Mouse (Mus musculus) layer of hippocampus, postnatal 10 days (tissue): ENCODE data around the gene Olfr222. TPM values are rescaled to one million over a fixed set of nuclear protein-coding genes. Genes with fewer than 3 reads are reported as not detected.
"Not testable (repeated sequence)": the region's sequence is repeated elsewhere in the genome, so short reads cannot be mapped to it uniquely, and the experiment has no call there.

Experiments used
- DNase-seq, 2 experiments: peaks; one replicate each; pipeline ENCODE4 v3.0.0; 2021; ENCODE audit warnings: low spot score in 2 of 2
- long read RNA-seq: library from polyadenylated mRNA; stranded (forward); transcript quantifications from one replicate; pipeline ENCODE4 v2.0.0, GENCODE M21; 2023
- total RNA-seq, 2 experiments: library from RNA; stranded (reverse); gene quantifications; 2 replicates each; pipeline ENCODE4 v1.2.3; 2021

The Olfr222 gene
- not detected for total RNA-seq
- long read RNA-seq = 0 reads

DNA sequence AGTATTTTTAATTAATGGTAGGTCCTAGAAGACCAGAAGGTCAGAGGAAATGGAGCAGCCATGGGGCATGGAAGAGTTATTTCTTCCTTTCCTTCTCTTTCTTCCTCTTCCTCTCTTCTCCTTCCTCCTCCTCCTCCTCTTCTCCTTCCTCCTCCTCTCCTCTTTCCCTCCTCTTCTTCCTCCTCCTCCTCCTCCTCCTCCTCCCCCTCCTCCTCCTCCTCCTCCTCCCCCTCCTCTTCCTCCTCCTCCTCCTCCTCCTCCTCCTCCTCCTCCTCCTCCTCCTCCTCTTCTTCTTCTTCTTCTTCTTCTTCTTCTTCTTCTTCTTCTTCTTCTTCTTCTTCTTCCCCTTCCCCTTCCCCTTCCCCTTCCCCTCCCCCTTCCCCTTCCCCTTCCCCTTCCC lies at the start of gene Olfr222:
Gene Olfr222 (minus strand): TSS at position 101 of the 400 bp plus-strand sequence.
- not testable (repeated sequence) for DNase-seq

- peak; percentile 64 to 69 for DNase-seq
Observed at GRCm38 (mm10) chr11:59624017-59624630, 48.1 kb upstream of the Olfr222 start.

GRCm38 (mm10) chr11:59622214-59622613 lies 46.2 kb upstream of the Olfr222 start:
- DNase-seq = no peak

DNA sequence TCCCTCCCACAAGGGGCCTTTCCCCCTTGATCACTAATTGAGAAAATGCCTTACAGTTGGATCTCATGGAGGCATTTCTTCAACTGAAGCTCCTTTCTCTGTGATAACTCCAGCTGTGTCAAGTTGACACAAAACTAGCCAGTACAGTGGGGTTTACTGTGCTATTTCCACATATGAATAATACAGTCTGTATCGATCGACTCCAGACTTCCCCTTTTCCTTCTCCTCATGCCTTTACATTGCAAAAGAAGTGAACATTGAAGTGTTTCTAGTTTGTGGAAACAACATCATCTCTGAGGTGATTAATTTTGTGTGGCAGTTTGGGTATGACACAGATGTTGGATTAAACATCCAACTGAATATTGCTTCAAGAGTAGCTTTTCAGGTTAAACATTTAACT lies 41.0 kb upstream of the Olfr222 start:
- not testable (repeated sequence) for DNase-seq

DNA sequence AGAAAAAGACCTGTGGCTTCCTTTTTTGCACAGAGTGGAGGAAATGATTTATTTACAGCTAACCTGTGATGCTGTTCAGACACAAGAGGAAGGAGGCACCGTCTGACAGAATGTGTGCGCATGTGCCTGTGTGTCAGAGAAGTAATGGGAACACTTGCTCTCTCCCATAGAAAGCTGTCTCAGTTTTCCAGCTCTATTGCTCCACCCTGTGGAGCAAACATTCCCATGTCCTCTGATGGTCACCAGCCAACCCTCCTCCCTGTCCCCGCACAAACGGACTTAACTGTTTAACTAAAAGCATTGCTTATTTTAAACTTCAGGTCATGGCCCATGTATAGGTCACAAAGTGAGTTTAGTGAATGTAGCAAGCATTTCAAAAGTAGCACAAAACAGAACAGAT lies 38.1 kb upstream of the Olfr222 start:
- DNase-seq = peak; percentile 51 to 57

DNA sequence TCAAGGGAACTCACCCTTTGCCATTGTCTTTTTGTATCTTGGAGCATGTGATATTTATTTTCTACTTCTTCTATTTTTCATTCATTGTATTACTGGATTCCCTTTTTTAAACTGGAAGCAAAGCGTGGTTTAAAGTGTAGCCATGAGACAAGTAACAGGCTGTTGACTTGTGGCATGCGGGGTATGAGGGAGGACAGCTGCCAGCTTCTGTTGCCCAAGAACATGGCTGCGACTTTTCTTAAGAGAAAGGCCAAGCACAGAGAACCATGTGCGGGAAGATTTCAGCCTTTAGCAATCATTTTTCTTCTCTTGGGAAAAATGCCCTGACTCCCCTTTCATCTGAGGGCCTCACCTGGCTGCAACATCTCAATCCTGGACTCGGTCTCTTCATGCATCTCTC lies 35.6 kb upstream of the Olfr222 start:
- no peak for DNase-seq

DNA sequence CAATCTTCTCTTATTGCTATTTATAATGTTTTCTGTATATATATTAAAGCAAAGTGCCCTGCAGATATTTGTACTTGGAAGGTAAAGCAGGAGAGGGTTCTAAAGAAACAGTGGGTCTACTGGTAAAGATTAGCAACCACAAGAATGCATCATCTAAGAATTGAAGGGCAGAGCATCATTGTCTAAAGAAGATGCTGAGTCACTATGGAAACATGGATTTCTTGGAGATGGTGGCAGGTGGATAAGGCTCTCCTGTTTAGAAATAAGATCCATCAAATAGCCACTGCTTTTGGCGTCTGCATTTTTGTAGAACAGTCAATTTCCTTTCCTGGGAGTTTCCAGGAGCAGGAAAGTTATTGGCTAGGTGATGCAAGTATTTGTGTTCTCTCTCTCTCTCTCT lies 26.3 kb upstream of the Olfr222 start:
- DNase-seq = no peak

- DNase-seq = no peak
Observed at GRCm38 (mm10) chr11:59600872-59601271, 24.8 kb upstream of the Olfr222 start.

GRCm38 (mm10) chr11:59599211-59599610 lies 23.2 kb upstream of the Olfr222 start:
- DNase-seq = no peak

GRCm38 (mm10) chr11:59596950-59597349 lies 20.9 kb upstream of the Olfr222 start:
- DNase-seq = no peak

DNA sequence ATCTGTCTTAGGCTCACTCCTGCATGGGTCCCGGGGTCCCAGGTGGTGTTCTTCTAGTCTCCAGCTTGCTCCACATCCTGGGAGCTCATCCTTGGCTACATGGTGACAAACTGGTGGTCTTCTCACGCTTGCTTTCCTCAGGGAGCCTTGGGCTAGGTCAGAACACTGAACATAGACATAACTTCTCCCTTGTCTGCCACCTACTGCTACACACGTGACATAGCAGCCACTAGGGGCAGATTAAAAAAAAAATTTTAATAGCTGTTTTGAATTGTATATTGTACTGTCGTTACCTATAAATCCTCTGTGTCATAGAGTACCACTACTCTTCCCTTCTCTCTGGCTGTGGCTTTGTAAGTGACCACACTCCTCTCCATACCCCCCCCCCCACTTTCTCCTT lies 20.1 kb upstream of the Olfr222 start:
- no peak for DNase-seq

DNA sequence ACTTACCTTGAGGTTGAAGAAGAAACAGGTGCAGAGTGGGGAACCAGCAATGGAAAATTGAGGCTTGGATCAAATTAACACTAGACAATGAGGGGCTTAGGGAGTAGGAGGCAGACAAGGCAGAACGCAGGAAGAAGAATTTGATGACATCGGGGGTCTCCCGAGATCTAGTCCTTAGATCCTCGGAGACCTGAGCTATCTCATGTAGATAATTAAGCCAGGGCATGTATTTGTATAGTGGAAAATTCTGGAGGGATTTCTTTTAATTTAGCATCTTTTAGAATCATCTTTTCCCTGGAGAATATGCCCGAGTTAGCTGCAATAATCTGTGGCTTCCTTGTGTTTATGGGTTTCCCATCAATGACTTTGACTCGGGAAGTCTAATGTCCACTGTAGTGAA lies 17.2 kb upstream of the Olfr222 start, which contains the start of gene Olfr223:
Gene Olfr223 (minus strand): TSS at position 101 of the 400 bp plus-strand sequence.
- DNase-seq = no peak

- DNase-seq = no peak
Observed at GRCm38 (mm10) chr11:59589496-59589895, 13.5 kb upstream of the Olfr222 start.

DNA sequence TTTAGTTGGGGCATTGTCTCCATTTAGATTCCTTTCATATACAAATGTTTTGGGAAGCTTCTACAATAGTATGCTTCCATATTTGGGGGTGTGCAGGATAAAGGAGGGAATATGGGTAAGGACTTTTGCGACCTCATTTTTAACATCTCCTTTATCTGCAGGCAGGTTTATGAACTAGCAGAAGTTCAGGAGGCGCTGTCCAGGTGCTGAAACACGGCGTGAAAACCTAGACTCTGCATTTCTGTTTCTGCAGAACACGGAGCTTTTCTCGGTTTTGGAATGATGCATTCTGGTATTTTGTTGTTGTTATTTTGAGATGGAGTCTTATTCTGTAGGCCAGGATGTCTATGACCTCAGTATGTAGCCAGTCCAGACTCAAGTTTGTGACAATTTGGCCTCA lies 8.5 kb upstream of the Olfr222 start:
- DNase-seq = no peak

GRCm38 (mm10) chr11:59575726-59576125 lies 309 bp downstream of the Olfr222 start:
- DNase-seq = no peak

DNA sequence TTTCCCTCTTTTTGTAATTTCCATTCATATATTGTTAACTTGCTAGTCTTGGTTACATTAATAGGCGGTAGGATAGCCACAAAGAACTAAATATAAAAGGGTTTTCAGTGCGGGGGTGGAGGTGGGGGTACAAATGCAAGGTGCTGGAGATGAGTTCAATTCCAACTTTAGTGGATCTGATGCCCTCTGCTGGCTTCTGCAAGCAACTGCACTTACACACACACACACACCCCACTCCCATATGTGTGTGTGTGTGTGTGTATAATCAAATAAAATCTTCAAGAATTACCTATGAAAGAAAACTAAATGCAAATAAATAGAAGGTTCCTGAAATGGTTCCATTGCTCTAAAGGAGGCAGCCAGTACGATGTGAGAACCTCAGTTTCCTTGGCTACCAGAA lies 6.7 kb downstream of the Olfr222 start:
- peak in 1 of 2 experiments; percentile 28 for DNase-seq

DNA sequence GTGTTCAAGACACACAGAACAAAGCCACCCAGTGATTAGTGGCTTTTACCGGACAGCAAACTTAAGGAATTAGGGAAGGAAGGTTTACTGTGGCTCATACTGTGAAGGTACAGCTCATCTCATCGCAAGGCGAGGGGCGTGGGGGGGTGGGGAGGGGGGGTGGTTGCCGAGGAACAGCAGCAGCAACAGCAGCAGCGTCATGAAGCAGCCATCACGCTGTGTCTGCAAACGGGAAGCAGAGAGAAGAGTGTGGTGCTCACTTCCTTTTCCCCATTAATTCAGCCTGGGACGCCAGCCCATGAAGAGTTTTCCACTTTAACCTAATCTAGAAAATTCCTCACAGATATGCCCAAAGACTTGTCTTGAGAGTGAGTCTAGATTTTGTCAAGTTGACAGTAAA lies 13.2 kb downstream of the Olfr222 start:
- DNase-seq = no peak

GRCm38 (mm10) chr11:59562336-59562735 lies 13.7 kb downstream of the Olfr222 start:
- DNase-seq = no peak

DNA sequence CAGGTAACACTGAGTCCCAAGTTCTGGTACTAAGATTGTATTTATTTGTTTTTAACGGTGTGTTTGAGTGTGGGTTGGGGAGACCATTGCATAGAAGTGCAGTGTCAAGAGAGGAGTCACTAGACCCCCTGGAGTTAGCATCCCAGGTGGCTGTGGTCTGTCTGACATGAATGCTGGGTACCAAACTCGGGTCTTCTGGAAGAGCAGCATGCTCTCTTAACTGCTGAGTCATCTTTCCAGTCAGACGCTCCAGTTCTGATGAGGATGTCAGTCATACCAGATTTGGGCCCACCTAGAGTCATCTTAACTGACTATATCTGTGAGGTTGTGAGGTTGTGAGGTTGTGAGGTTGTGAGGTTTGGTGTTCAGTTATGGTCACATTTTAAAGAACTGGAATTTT lies 15.1 kb downstream of the Olfr222 start:
- no peak for DNase-seq

- no peak for DNase-seq
Observed at GRCm38 (mm10) chr11:59554535-59554934, 21.5 kb downstream of the Olfr222 start.

DNA sequence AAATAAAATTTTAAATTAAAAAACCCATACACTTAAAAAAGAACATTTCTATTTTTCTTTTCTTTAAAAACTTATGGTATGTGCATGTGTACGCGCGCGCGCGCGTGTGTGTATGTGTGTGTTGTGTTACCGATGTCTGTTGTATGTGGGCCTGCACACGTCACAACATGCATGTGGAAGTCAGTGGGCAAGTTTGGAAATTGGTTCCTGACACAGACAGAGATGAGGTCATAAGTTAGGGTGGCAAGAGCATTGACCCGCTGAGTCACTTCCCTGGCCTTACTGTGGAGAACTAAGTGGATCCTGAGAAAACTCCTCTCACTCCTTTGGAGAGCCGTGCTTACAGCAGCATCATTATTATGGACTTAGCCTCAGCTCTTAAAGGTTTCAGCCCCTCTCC lies 21.9 kb downstream of the Olfr222 start:
- no peak for DNase-seq

- no peak for DNase-seq
Observed at GRCm38 (mm10) chr11:59544005-59544404, 32.0 kb downstream of the Olfr222 start.

DNA sequence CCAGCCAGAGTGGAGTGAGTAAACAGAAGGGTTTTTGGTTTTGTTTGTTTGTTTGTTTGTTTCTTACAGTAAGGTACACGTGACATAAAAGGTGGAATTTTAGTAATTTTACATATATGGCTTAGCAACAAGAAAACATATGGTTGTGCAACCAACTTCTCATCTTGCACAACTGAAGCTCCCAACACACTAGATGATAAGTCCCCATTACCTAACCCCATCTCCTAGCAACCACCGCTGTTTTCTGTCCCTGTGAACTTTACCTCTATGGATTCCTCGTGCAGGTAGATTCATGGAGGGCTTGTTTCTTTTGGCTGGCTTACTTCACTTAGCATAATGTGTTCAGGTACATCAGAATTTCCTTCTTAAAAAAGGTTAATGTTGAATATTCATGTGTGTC lies 32.7 kb downstream of the Olfr222 start:
- no peak for DNase-seq

DNA sequence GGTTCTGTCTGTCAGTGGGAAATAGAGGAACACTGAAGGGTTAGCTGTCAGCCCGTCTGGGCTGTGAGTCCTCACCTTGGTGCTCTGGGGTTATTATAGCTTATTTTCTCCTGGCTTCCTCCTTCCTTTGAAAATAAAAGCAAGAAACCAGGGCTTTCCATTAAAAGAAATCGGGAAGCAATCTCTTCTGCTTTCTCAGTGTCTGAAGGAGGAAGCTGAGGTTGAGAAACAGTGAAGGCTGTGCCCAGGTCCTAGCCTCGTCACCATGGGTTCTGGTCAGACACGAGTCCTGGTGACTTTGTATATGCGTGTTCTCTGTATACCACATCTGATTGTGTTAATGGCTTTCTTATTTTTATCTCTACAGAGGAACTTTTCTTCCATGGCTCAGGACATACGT lies 33.6 kb downstream of the Olfr222 start:
- DNase-seq = no peak
